Mouse (Mus musculus) E14TG2a.4 (cell line): ENCODE data around the gene Cyp26a1.

Source experiments
- H3K27me3 ChIP-seq: 2 replicates; pipeline ENCODE4 v1.6.1; 2014; ENCODE audit warnings: low read length, control low read depth; ENCODE audit not compliant: insufficient read depth
- H3K36me3 ChIP-seq: 2 replicates; pipeline ENCODE4 v1.6.1; 2014; ENCODE audit warnings: low read length, control low read depth; ENCODE audit not compliant: insufficient read depth
- H3K4me1 ChIP-seq: replicated peaks from 2 replicates; pipeline ENCODE4 v1.6.1; 2014; ENCODE audit warnings: low read depth, low read length, control low read depth
- H3K4me3 ChIP-seq: replicated peaks from 2 replicates; pipeline ENCODE4 v1.5.1; 2014; ENCODE audit warnings: mild to moderate bottlenecking, low read length
- H3K9me3 ChIP-seq: 2 replicates; pipeline ENCODE4 v1.6.1; 2014; ENCODE audit warnings: low read length, control low read depth
- CTCF ChIP-seq: conservative IDR thresholded peaks from 2 replicates; pipeline ENCODE4 v1.5.1; 2014; ENCODE audit warnings: low read length
- NANOG ChIP-seq: IDR thresholded peaks from 2 replicates; pipeline ENCODE4 v1.6.1; 2014; ENCODE audit warnings: borderline replicate concordance, low read length, mixed read lengths
- POU5F1 ChIP-seq: IDR thresholded peaks from 2 replicates; pipeline ENCODE4 v1.6.1; 2014; ENCODE audit warnings: low read length, borderline replicate concordance

Cyp26a1 gene

DNA sequence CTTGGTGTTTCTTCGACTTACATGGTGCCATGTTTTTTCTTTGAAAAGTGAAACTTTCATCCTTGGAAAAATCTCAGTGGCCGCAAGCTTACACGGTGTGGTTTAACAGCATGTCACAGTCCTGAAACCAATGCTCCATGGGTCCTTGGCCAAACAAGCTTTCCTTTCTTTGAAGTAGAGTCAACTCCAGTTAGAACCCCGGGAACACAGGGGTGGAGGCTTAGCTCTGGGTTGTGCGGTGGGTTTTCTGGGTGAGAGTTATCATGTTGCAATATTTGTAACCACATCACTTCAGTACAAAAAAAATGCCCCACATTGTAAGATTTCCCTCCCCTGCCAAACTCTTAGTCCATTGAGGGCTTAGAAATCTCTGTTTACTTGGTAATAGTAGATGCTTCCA lies 8.1 kb downstream of the Cyp26a1 start:
- Histone ChIP-seq H3K4me3 (no peak overlapping the region), H3K36me3 (no peaks in the 10 kb centered on the region), H3K4me1 (peaks cover 20% of the 10 kb centered on the region), H3K27me3 (peaks cover 74% of the 10 kb centered on the region), H3K9me3 (peaks cover 12% of the 10 kb centered on the region)
- TF ChIP-seq NANOG (no peak), POU5F1 (no peak), CTCF (no peak)

DNA sequence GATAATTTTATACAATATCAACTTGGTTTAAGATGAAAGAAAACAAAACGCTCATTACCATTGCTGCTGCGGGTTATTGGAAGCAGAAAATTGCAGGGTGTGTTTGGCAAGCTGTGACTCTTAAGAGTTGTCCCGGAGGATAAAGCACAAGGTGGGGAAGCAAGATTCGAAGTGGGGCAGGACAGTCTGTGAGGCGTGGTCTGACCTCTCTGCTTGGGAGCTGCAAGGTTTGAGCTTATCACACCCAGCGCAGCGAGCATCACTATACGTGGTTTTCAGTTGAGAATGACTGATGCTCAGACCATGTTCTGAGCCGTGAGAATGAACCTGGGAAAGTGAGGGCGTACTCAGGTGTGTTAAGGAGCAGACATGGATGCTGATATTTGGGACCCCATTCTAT lies 17.1 kb downstream of the Cyp26a1 start:
- Histone ChIP-seq H3K27me3 (peaks cover 19% of the 10 kb centered on the region), H3K36me3 (no peaks in the 10 kb centered on the region), H3K4me3 (no peak overlapping the region), H3K9me3 (peaks cover 8% of the 10 kb centered on the region), H3K4me1 (peaks cover 15% of the 10 kb centered on the region)
- TF ChIP-seq POU5F1 (no peak), NANOG (no peak), CTCF (no peak)

DNA sequence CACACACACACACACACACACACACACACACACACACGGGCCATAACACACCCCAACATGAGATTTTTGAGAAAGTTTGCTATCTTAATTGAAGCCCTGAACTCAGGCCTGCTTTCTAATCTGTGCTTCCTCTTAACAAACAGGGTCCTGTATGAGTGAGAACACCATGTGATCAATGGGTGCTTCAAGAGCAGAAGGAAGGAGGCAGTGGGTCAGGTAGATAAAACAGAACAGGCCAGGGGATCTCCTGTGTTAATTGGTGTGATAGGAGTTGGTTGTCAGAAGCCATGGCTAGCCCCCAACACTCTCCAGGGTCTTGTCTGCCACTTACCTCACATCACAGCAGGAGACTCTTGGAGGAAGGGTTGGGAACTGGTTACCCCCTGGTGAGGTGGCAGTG lies 18.4 kb downstream of the Cyp26a1 start:
- H3K4me1 ChIP-seq: peaks cover 17% of the 10 kb centered on the region
- no peak overlapping the region for H3K4me3 ChIP-seq
- H3K9me3 ChIP-seq: no peaks in the 10 kb centered on the region
- no peak for TF ChIP-seq CTCF
- TF ChIP-seq POU5F1: no peak
- H3K27me3 ChIP-seq: peaks cover 18% of the 10 kb centered on the region
- H3K36me3 ChIP-seq: no peaks in the 10 kb centered on the region

DNA sequence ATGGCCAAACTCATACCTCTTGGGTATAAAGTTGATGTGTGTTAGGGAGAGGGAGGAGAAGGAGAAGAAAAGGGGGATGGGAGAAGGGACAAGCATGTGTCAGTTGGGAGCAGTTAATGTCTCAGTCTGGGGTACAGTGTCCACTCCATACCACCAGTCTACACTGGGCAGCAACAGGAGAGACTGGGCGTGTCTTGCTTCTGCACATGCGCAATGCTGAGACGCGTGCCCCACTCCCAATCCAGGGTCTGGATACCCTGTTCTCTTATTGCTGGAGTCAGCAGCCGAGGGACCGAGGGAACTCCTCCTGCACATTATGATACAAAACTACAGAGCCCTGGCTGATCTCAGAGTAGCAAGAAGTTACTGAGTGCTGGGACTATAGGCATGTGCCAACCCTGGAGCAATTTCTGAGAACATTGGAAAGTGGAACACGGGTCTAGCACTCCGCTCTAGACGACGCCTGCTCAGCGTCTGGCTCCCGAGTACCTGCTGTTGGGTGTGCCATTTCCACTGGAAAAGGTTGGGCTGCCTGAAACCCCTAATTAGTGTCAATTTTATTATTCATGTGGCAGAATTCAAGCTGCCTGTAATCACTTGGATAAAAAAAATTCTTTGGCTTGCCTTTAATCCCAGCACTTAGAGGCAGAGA lies 19.1 kb downstream of the Cyp26a1 start:
- no peak for TF ChIP-seq NANOG
- TF ChIP-seq CTCF: no peak
- TF ChIP-seq POU5F1: no peak
- Histone ChIP-seq H3K36me3 (no peaks in the 10 kb centered on the region), H3K27me3 (peaks cover 18% of the 10 kb centered on the region), H3K4me3 (no peak overlapping the region), H3K4me1 (peaks cover 17% of the 10 kb centered on the region), H3K9me3 (no peaks in the 10 kb centered on the region)

DNA sequence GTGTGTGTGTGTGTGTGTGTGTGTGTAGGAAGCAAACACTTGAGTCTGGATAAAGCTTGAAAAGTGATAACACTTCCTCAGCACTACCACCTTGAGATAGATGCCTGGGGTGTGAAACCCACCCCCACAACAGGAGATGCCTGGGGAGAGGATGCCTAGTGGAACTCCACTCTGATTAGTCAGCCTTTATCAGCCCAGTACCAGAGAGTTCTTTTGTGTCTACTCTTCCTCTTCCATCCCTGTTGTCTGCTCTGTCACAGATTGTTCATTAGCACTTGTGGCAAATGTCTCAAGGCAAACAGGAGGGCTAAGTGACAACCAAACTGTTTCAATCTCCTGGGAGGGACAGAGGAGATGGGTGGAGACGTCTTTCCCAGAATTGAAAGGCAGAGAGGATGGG lies 21.6 kb downstream of the Cyp26a1 start:
- Histone ChIP-seq H3K36me3 (no peaks in the 10 kb centered on the region), H3K4me1 (peaks cover 17% of the 10 kb centered on the region), H3K27me3 (peaks cover 27% of the 10 kb centered on the region), H3K4me3 (no peak overlapping the region), H3K9me3 (no peaks in the 10 kb centered on the region)
- TF ChIP-seq CTCF (no peak), POU5F1 (no peak), NANOG (no peak)

DNA sequence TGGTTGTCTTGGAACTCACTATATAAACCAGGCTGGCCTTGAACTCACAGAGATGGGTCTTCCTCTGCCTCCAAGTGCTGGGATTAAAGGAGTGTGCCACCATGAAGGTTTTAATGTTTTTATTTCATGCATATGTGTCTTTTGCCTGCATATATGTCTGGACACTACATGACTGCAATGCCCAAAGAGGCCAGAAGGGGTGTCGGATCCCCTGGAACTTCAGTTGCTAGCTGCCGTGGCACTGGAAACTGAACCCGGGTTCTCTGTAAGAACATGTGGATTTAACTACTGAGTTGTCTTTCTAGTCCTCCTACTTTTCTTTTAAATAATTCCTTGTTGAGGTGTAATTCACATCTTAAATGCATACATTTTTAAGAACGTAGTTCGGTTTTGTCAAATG lies 27.0 kb downstream of the Cyp26a1 start:
- Histone ChIP-seq H3K9me3 (no peaks in the 10 kb centered on the region), H3K4me3 (no peak overlapping the region), H3K36me3 (no peaks in the 10 kb centered on the region), H3K4me1 (peaks cover 3% of the 10 kb centered on the region), H3K27me3 (peaks cover 33% of the 10 kb centered on the region)
- no peak for TF ChIP-seq NANOG
- TF ChIP-seq POU5F1: no peak
- TF ChIP-seq CTCF: peak; percentile 62

DNA sequence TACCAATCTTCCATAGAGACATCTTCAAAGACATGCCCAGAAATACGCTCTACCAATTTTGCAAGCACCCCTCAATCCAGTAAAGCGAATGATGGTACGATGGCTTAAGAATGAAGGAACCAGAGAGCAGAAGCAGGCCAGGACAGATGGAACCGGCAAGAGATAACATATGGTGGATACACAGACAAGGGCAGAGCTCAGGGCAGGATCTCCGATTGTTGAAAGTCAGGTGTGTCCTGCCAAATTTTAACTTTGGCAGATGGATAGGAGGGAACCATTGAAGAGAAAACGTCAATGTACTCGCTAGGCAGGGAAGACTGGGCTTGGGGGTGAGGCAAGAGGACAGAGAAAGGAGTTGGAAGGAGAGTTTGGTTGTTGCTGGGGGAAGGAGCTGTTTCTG lies 29.0 kb downstream of the Cyp26a1 start:
- no peak overlapping the region for H3K4me3 ChIP-seq
- H3K9me3 ChIP-seq: no peaks in the 10 kb centered on the region
- H3K4me1 ChIP-seq: no peaks in the 10 kb centered on the region
- no peak for TF ChIP-seq CTCF
- no peak for TF ChIP-seq NANOG
- TF ChIP-seq POU5F1: no peak
- H3K36me3 ChIP-seq: no peaks in the 10 kb centered on the region
- H3K27me3 ChIP-seq: peaks cover 34% of the 10 kb centered on the region

DNA sequence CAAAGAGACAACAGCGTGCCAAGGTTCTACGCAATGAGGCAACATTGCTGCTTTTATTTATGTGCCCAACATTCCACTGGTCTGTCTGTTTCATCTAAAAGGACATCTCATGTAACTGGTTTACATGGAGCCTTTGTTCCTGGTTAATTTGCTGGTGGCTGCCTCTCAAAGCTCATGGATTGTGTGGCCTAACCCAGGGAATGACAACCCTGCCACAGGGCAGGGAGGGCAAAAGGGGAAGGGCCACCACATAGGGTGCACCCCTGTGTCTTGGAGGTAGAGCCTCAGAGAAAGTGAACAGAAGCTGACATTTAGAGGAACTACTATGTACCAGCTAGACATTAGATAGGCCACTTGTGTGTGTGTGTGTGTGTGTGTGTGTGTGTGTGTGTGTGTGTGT lies 29.8 kb downstream of the Cyp26a1 start:
- no peak for TF ChIP-seq CTCF
- TF ChIP-seq NANOG: no peak
- TF ChIP-seq POU5F1: no peak
- no peaks in the 10 kb centered on the region for H3K9me3 ChIP-seq
- no peak overlapping the region for H3K4me3 ChIP-seq
- no peaks in the 10 kb centered on the region for H3K36me3 ChIP-seq
- peaks cover 40% of the 10 kb centered on the region for H3K27me3 ChIP-seq
- H3K4me1 ChIP-seq: no peaks in the 10 kb centered on the region

DNA sequence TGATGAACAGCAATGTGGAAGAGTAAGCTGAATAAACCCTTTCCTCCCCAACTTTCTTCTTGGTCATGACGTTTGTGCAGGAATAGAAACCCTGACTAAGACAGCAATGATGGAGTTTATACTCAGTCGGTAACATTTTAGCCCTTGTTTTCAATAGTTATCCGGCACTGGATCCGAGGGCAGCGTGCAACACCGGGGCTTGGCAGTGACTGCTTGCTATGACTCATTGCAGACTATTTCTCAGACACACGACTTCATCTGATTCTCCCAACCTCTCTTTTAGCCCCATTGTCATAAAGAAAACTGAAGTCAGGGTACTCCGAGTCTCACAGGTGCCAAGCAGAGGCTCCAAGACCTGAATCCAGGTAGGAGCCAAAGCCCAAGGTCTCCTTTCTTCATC lies 37.8 kb downstream of the Cyp26a1 start:
- no peak for TF ChIP-seq NANOG
- TF ChIP-seq POU5F1: no peak
- TF ChIP-seq CTCF: no peak
- Histone ChIP-seq H3K27me3 (peaks cover 11% of the 10 kb centered on the region), H3K9me3 (no peaks in the 10 kb centered on the region), H3K36me3 (no peaks in the 10 kb centered on the region), H3K4me1 (peaks cover 5% of the 10 kb centered on the region; the same call in 1 of the 2 replicates), H3K4me3 (no peak overlapping the region)

DNA sequence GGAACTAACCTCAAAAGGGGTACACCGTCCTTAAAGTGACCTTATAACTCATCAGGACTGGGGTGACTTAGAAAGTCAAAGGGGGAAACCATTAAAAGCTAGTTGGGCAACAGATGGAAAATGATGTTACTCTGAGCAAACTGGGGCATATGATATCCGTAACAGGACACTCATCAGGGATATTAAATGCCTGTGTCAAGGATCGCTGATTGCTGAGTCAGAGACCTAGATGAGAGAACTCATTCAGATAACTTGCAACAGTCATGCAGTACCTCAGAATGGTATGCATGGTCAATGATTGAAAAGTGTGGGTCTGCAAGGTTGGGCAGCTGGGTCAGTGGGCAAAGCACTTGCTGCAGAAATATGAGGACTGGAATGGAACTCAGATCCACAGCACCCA lies 41.0 kb downstream of the Cyp26a1 start:
- H3K4me1 ChIP-seq: peaks cover 5% of the 10 kb centered on the region; the same call in 1 of the 2 replicates
- no peaks in the 10 kb centered on the region for H3K36me3 ChIP-seq
- no peak overlapping the region for H3K4me3 ChIP-seq
- peaks cover 5% of the 10 kb centered on the region for H3K27me3 ChIP-seq
- TF ChIP-seq CTCF (no peak), NANOG (no peak), POU5F1 (no peak)
- H3K9me3 ChIP-seq: no peaks in the 10 kb centered on the region
